Mouse (Mus musculus): ENCODE results near the gene Rab40c.

Rab40c gene

DNA sequence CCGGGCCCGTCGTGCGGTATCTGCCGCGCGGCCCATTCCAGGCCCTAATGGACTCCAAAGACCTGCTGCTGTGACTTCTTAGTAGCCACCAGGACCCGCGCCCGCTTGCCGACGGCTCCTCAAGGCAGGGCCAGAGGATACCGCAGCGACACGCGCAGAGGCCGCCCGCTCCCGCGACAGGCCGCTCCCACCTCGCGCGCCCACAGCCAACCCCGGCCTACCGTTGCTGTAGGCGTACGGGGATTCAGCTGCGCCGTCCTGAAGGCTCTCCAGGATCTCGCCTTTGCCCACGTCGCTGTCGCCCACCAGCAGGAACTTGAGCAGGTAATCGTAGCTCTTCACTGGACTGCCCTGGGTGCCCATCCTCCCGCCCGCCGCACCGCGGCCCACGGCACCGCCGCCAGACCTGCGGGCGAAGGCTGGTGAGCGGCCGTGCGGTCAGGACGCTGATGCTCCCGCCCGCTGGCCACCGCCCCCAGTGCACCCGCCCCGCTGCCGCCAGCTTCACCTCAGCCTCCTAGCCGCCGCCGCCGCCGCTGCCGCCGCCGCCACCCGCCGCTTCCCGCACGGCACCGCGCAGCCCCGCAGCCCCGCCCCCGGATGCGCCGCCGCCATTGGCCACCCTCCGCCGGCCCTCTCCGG lies at the start of gene Rab40c:
TSS of gene Rab40c (minus strand) at position 584 of the 642 bp plus-strand sequence.
- DNase-seq (ENCODE audit: low spot score): no peak

DNA sequence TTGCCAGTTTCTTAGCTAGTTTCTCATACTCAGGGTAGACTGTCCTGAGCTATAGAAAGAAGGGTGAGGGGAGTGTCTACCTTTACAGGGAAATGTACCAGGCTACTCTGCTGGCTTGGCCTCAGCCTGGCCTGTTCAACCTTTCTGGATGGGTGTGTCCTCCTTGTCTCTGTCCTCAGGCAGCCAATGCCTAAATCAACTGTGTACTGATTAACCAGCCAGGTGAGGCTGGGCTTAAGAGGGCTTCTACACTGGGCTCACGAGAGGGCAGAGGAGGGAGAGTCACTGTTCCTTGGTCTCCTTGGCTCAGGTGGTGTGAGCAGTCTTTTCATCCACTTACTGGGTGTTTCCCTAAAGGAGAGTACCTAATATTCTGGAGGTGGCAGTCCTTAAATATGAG lies 48.6 kb upstream of the Rab40c start:
- no peak for DNase-seq (ENCODE audit: low spot score)

DNA sequence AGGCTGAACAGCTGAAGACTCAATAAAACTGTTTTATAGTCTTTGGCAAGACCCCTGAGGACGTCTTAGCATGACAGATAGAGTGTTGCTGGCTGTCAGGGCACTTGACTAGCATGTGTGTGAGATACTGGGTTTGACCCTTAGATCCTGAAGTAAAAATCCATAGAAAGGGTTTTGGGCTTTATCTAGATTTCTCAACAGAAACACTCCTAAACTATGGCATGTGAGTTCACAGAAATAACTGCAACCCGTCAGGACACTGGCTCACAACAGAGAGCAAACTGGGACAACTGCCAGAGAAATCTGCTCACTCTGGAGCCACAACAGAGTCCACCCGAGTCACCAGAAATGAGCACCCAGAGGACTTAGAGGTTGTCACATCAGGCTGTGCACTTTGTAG lies 48.1 kb upstream of the Rab40c start:
- DNase-seq (ENCODE audit: low spot score): no peak

DNA sequence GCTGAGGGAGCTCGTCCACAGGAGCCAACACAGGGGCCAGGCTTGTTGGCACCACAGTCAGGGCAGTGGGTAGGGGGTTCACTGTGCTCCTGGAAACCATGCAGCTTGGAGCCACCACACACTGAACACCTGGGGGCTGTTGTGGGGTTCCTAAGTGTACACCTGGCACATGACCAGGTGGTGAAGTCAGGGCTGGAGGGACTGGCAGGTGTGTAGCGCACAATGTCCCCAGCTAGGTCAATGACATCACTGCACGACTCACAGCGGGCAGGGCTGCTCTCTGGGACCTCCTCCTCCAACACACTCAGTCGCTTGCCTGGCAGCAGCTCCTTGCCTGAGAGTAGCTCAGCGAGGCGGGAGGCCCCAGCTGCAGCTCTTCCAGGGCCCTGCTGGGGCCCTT lies 44.7 kb upstream of the Rab40c start:
- no peak for DNase-seq (ENCODE audit: low spot score)

DNA sequence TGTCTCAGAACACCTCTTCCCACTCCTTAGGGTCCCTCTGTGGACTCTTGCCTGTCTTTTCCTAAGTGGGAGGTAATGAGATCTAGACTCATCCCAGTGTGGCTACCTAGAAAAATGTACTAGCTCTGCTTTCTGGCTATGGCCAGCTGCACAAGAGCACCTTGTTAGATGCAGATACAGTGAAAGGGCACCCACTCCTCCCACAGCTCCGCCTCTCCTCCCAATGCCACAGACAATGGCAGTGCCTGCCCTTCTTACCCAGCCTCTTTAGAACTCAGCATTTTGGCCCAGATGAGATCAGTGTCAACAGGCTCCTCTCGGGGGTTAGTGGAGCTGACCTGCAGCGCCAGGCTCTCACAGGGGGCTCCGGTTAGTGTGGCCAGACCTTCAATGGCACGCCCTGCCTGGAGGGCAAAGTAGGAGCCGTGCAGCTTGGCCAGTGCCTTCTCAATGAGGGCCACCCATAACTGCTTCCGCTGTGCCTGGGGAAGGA lies 42.9 kb upstream of the Rab40c start:
- no peak for DNase-seq (ENCODE audit: low spot score)

DNA sequence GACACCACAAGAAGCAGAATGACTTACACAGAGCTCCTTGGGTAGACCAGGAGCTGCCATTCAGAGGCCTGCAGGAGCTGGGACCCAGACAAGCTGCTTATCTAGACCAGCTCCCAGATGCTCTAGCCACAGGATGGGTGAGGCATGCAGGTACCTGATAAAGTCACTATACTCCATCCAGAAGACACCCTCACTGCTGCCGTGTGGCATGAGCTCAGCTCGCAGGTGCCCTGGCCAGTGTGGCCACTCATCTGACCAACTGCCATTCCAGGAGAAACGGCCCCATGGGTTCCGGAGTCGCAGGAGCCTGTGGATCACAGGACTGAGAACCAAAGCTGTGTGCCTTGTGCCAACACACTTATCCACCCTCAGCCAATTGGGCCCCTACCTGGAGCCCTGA lies 42.0 kb upstream of the Rab40c start:
- no peak for DNase-seq (ENCODE audit: low spot score)

DNA sequence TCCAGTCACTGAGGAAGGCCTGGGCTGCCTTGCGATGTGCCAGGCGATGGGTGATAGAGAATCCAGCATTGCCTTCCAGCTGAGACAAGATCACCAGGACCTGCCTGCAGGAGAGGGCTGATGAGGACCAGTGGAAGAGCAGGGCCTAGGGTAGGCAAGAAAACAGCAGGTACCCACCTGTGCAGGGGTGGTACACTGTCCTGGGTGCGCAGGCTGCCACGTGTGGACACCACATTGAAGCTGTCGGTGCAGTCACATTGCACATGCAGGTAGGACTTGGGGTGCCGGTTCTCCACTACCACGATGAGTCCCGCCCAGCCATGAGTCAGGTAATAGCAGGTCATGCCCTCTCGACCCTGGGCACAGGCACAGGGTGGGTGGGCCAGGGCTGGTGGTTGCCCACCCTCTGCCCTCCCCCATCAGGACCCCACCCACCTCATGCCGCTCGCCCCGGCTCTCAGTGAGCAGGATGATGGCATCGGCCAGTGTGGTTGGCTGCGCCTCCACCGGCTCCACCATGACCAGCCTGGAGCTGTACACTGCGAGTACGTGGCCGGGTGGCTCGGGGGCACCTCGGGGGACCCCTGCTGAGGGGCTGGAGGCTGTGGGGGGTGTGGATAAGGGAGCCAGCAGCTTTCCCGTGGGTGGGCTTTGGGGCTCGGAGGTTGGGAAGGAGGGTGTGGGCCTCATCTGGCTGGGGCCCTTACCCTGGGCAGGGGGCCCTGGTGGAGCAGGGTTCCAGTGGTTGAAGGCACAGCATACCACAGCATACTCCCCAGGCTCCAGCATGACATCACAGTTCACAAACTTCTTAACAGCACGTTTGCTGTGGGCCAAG lies 40.3 kb upstream of the Rab40c start:
- no peak for DNase-seq (ENCODE audit: low spot score)

DNA sequence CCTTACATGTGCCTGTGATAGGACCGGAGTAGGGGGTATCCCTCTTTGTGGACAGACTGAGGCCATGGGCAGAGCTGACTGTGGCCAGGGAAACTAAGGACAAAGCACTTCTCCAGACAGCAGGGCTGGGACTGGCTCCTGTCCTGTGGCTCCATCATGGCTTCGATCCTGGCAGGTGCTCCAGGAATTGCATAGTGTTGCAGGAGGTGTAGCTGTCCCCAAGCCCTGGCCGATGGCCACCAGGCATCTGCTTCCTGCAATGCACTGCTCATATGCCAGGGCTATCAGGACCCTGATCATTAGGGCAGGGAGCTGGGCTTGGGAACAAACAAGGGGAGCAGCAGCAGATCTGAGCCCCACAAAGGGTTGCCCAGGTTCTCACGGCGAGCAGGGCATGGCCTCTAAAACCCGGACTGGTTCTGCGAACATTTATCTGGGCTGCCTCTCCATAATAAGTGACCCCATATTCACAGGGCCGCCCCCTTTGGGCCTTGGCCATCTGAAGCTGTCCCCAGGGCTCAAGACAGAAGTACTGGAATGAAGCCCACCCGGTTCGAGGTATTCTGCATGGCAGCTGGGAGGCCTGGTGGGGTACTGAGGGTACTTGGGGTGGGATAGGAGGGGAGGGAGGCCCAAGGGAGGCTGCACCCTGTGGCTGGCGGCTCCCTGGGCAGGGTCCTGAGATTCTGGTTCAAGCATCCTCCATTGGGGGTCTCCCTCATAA lies 39.4 kb upstream of the Rab40c start:
- DNase-seq (ENCODE audit: low spot score): no peak

DNA sequence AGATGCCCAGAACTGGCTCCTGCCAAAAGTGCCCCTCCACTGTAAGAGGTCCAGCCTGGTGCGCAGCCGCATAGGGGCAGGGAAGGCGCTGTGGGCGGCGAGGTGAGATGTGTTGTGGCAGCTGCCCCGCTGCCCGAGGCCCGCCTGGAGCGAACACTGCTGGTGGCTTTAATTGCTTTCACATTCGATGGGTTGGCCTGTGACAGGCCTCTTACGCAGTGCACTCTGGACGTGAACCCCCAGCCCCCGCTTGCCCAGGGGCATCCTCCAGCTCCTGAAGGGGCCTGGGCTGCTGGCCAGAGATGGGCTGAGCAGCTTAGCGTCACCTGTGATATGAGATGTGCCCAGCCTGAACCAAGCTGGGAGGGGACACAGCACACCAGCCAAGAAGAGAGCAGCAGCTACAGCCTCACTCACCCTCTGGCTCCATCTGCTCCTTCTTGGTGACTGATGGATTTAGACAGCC lies 38.1 kb upstream of the Rab40c start:
- DNase-seq (ENCODE audit: low spot score): no peak

DNA sequence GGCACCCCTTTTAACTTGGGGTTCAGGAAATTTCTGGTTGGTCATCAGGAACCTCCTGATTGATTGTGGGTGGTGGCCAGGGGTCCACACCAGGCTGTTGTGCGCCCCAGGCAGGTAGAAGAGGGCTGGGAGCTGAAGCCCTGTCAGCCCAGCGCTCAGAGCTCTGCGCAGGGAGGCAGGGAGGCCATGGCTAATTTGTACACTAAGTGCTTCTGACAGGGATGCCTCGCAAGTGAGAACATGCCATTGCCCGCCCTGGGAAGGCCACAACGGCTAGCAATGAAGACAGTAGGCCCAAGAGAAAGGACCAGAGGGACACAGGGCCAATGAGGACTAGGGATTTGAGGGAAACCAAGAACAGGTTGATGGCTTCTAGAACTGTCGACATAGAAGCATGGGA lies 37.1 kb upstream of the Rab40c start:
- no peak for DNase-seq (ENCODE audit: low spot score)

DNA sequence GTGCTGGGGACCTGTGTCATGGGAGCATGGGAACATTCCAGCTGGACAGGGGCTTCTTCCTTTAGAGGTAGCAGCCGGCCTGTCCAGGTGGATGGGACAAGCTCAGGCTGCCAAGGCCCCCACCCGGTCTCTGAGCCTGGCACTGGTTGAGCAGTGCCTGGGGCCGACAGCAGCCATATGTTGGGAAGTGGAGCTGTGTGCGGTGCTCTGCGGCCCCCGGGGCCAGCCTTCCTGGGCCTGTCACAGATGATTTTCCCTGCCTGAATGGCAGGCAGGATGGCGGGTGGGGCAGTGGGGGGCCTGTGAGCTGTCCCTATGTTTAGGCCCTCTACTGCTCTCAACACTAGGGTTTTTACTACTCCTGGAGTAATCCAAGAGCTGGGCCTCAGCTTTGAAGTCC lies 36.7 kb upstream of the Rab40c start:
- no peak for DNase-seq (ENCODE audit: low spot score)

DNA sequence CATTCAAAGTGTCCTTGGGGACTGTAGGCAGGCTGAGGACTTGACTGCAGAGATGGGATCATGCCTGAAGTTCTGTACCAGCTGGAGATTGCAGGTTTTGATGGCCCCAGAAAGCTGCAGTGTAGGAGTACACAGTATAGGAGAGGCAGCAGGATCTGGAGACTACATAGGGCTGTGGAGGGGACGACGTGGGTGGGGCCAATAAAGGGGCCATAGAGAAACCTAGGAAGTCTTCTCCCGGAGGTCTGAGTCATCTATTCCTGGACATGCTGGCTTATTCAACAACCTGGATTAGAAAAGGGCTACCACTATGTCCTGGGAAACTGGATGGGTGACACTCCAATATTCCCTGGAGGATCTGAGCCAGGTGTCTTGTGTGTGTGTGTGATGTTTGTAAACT lies 36.2 kb upstream of the Rab40c start:
- no peak for DNase-seq (ENCODE audit: low spot score)

DNA sequence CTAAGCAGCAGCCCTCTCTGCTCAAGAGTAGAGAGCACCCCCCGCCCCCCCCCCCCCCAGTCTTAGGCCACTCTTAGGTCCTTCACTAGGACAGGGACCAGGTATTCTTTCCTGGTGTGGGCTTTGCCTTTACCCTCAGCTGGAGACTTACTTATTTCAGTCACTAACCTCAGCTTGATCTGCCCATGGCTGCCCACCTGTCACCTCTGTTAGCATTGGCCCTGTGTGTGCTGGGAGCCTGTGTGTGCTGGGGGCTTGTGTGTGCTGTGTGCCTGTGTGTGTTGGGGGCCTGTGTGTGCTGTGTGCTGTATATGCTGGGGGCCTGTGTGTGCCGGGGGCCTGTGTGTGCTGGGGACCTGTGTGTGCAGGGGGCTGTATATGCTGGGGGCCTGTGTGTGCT lies 35.1 kb upstream of the Rab40c start:
- no peak for DNase-seq (ENCODE audit: low spot score)

DNA sequence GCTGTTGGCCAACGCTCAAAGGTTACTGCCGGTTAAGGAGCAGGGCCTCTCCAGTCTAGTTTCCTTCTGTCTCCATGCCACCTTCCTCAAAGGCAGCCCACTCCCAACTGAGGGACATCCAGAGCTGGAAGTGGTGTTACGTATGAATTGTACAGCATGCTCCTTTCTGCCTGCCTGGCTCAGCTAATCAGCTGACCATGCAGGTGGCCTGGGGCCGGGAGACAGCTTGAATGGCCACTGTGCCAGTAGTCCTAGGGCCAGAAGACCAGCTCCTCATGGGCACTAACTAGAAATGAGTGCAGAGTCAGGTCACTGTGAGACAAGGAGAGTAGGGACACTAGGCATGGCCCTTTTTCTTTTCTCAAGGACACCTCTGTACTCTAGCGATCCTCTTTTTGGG lies 33.6 kb upstream of the Rab40c start:
- no peak for DNase-seq (ENCODE audit: low spot score)

DNA sequence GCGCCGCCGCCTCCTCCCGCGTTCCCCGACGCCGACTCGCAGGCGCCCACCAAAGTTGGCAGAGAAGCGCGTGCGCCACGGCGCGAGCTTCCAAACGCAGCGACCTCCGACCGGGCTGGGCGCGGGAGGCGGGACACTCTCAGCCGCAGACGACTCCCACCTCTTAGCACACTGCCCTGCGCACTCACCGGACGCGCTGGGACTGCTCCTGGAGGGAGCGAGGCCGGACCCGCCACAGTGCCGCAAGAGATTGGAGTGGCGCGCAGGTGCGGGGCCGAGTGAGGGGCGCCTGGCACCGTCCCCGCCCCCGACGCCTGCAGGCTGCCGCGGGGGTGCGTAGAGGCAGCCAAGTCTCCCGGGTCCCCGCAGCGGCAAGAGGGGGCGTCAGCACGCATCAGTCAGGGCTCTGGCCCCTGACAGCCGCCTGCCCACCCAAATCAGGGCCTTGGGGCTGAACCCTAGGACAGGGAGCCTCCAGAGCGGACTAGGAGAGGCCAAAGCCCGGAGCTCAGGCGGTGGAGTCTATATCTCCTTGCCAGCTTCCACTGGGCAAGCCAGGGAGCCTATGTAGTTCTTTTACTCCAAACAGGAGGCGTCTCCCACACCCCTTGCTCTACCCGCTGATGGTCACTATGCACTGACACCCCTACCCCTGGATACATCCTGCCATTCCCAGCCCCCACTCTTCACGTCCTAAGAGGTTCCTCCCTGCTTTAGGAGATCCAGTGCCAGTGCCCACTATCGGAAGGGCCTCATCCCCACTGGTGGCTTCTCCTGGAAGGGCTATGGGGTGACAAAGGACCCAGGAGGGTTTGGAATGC lies 32.5 kb upstream of the Rab40c start, which contains the start of gene A930017K11Rik:
TSS of gene A930017K11Rik (minus strand) at position 763 of the 821 bp plus-strand sequence.
- DNase-seq (ENCODE audit: low spot score): no peak

DNA sequence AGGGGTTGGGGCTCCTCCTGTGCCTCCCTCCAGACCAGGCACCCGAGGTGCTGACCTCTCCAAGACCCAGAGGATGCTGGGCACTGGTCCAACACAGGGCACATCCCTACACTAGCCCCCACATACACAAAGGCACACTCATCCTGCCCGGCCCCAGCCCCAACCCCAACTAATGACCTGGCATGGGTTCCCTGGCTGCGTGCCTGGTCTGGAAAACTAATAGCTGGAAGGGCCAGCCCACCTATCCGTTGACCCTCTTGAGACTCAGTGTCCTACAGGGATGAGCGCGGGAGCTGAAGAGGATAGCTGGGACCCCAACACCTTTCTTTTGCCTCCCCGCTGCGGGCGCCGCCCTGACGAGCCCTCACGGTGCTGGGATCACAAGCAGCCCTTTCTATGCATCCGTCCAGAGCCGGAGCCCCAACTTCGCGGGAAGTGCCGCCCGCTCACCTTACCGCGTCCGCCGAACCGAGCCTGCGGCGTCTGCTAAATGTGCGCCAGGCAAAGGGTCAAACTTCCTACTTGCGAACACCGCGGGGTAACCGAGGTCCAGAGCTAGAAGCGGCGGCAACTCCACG lies 31.8 kb upstream of the Rab40c start:
- no peak for DNase-seq (ENCODE audit: low spot score)

DNA sequence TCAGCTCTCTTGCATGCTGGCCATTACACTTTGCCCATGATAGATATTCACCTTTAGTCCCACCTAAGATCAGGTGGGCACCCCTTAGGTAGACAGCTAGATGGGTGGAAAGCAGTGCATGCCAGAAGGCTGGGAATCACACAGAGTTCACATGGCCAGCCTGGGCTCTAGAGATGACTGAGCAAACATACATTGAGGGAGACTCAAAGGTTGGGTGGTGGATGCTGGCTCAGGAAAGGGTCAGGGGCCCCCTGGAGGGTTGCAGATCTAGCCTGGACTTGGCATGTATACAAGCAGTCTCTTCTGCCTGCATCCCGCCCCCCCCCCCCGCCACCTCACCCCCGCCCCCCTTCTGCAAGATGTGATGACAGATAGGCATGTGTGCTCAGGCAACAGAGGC lies 31.2 kb upstream of the Rab40c start:
- DNase-seq (ENCODE audit: low spot score): no peak

DNA sequence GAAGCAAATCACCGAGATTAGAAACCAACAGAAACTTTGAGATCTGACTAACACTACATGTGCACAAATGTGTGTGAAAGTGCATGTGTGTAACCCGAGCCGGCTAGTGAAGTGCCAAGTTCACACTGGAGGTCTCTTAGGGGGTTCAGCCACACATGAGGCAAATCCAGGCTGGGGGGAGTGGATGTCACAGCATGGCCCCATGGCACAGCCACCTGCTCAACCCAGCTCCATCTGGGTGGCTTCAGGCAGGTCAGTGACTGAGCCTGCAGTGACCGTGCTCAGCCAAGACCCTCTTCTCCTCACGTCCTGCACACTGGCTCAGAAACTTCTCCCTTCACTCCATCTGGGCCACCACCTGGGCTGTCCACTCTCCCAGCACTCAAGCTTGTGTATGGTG lies 30.5 kb upstream of the Rab40c start:
- DNase-seq (ENCODE audit: low spot score): no peak

DNA sequence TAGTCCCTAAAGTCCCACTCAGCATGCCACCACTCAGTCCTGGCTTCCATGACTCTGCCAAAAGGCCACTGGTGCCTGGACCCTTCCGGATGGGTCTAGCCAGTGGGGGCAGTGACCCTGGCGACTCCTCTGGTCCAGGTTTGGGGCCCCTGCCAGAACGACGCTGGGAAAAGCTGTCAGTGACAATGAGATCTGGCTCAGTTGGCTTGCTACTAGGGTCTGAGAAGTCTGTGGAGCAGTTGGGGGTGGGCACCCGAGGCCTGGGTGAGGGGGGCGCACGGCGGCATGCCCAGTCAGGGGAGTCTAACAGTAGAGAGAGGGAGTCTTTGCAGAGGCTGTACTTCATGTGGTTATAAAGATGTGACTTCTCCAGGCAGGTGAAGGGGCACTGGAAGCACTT lies 28.5 kb upstream of the Rab40c start:
- DNase-seq (ENCODE audit: low spot score): no peak

DNA sequence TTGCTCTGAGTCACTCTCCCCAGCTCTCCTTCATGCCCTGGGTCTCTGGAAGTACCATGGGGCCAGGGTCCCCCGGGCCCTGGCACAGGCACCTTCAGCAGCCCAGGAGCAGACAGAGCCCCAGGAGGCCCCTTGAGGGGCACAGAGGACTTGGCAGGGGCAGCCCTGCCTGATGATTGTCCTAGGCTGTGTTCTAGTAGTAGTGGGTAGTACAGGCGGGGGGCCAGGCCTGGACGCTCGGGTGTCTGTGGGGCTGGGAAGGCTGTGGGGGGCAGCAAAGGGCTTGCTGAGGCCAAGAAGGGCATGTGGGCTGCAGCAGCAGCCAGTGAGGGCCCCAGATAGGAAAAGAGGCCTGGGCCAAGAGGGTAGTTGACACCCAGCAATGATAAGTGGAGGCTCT lies 28.0 kb upstream of the Rab40c start:
- DNase-seq (ENCODE audit: low spot score): no peak

DNA sequence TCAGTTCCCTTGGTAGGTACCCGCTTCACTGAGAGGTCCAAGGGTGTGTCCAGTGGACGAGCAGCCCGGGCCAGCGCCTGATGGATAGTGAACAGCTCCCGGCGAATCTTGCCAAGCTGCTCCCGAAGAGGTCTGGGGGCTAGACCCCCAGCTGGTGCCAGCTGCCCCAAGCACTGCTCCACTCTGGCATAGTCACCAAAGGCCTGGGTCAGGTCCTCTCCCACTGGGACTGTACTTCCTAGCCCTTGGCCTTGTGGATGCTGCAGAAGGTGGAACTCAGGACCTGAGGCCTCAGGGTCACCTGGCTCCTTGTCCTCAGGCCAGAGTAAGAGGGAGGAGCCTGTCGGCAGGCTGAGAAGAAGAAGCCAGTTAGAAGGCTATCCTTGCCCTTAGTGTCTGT lies 27.4 kb upstream of the Rab40c start:
- DNase-seq (ENCODE audit: low spot score): no peak

DNA sequence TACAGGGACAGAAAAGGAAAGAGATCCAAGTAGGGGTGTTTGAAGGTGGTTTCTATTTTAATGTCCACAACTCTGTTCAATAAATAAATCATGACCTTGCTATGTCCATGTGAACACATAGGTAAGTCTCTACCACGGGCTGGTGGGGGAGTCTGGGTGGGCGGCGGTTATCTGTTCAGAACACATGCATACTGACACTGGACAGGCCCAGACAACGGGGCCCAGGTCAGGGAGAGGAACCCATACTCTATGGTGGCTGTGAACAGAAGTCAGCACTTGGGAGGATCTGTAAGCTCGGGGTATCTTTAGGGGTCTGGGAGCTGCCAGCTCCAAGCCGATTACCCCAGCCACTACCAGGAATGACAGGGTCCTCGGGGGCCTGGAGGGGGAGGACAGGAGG lies 26.8 kb upstream of the Rab40c start:
- DNase-seq (ENCODE audit: low spot score): no peak

Data from layer of hippocampus, adult 9-10 months (tissue).